Mouse (Mus musculus) MEL (cell line): ENCODE data around the gene Lcorl. TPM values are rescaled to one million over a fixed set of nuclear protein-coding genes. Genes with fewer than 3 reads are reported as not detected.
A peak's percentile ranks its signal among the peaks of the same experiment; 100 is the strongest.

Source experiments
- DNase-seq: peaks from one replicate; pipeline ENCODE4 v3.0.0; 2011; ENCODE audit warnings: low read depth, low spot score
- H3K27ac ChIP-seq: 2 replicates; pipeline ENCODE4 v1.5.1; 2012; ENCODE audit warnings: low read depth, mild to moderate bottlenecking, control low read depth, low read length, moderate library complexity; ENCODE audit not compliant: control insufficient read depth
- H3K27me3 ChIP-seq, 2 experiments: fragments of 150-350 bp in 1 of 2; sonication (generic) in 1 of 2; 2 replicates each; pipeline ENCODE4 v1.6.1; 2012; ENCODE audit warnings: low read length in 2 of 2, mild to moderate bottlenecking in 2 of 2, improper control_type of control experiment in 1 of 2, moderate library complexity in 1 of 2; ENCODE audit not compliant: insufficient read depth in 2 of 2, control insufficient read depth in 1 of 2
- H3K36me3 ChIP-seq, 2 experiments: 2 replicates each; pipeline ENCODE4 v1.6.1; 2012 to 2014; ENCODE audit warnings: low read length in 2 of 2, improper control_type of control experiment in 1 of 2, inconsistent platforms in 1 of 2, mild to moderate bottlenecking in 1 of 2; ENCODE audit not compliant: insufficient read depth in 2 of 2, control insufficient read depth in 1 of 2
- H3K4me1 ChIP-seq, 2 experiments: fragments of 150-350 bp in 1 of 2; sonication (generic) in 1 of 2; 2 replicates each; pipeline ENCODE4 v1.6.1; 2012; ENCODE audit warnings: low read length in 2 of 2, improper control_type of control experiment in 1 of 2, mild to moderate bottlenecking in 1 of 2; ENCODE audit not compliant: insufficient read depth in 2 of 2, control insufficient read depth in 1 of 2
- H3K4me3 ChIP-seq, 2 experiments: fragments of 150-350 bp in 1 of 2; sonication (generic) in 1 of 2; 2 replicates each; pipeline ENCODE4 v1.5.1; 2012; ENCODE audit warnings: low read depth in 2 of 2, low read length in 2 of 2, mild to moderate bottlenecking in 2 of 2, moderate library complexity in 2 of 2, control low read depth in 1 of 2, improper control_type of control experiment in 1 of 2; ENCODE audit not compliant: control insufficient read depth in 1 of 2, insufficient read depth in 1 of 2
- H3K79me2 ChIP-seq: 2 replicates; pipeline ENCODE4 v1.6.1; 2012; ENCODE audit warnings: mild to moderate bottlenecking, low read length, moderate library complexity; ENCODE audit not compliant: control insufficient read depth, poor library complexity, insufficient read depth
- H3K9ac ChIP-seq: 2 replicates; pipeline ENCODE4 v1.6.1; 2012; ENCODE audit warnings: low read depth, mild to moderate bottlenecking, control low read depth, low read length, moderate library complexity; ENCODE audit not compliant: control insufficient read depth, poor library complexity, severe bottlenecking
- H3K9me3 ChIP-seq: fragments of 150-350 bp; sonication (generic); replicated peaks from 2 replicates; pipeline ENCODE4 v1.6.1; 2012; ENCODE audit warnings: mild to moderate bottlenecking, low read length, improper control_type of control experiment, moderate library complexity; ENCODE audit not compliant: insufficient read depth
- BHLHE40 ChIP-seq: IDR thresholded peaks from 2 replicates; pipeline ENCODE4 v1.6.1; 2012; ENCODE audit warnings: low read depth, mild to moderate bottlenecking, inconsistent platforms, low read length, improper control_type of control experiment, borderline replicate concordance
- CHD1 ChIP-seq: IDR thresholded peaks from 2 replicates; pipeline ENCODE4 v1.6.1; 2012; ENCODE audit warnings: low read depth, mild to moderate bottlenecking, inconsistent platforms, low read length, improper control_type of control experiment
- CTCF ChIP-seq, 3 experiments: IDR thresholded peaks in 2 of 3; conservative IDR thresholded peaks in 1 of 3; 2 replicates each; pipeline ENCODE4 v1.5.1; 2011 to 2012; ENCODE audit warnings: low read length in 3 of 3, low read depth in 2 of 3, mild to moderate bottlenecking in 2 of 3, improper control_type of control experiment in 1 of 3, inconsistent platforms in 1 of 3, mixed read lengths in 1 of 3, moderate library complexity in 1 of 3; ENCODE audit not compliant: control insufficient read depth in 1 of 3, insufficient read depth in 1 of 3, poor library complexity in 1 of 3, severe bottlenecking in 1 of 3
- E2F4 ChIP-seq: IDR thresholded peaks from 2 replicates; pipeline ENCODE4 v1.6.1; 2011; ENCODE audit warnings: low read depth, low read length, improper control_type of control experiment, borderline replicate concordance
- ELF1 ChIP-seq: IDR thresholded peaks from 2 replicates; pipeline ENCODE4 v1.6.1; 2014; ENCODE audit warnings: low read depth, mild to moderate bottlenecking, inconsistent platforms, low read length, improper control_type of control experiment, moderate library complexity
- GABPA ChIP-seq: IDR thresholded peaks from 2 replicates; pipeline ENCODE4 v1.6.1; 2012; ENCODE audit warnings: low read depth, mild to moderate bottlenecking, inconsistent platforms, low read length, improper control_type of control experiment, moderate library complexity
- GATA1 ChIP-seq: IDR thresholded peaks from 2 replicates; pipeline ENCODE4 v1.6.1; 2011; ENCODE audit warnings: low read depth, low read length, improper control_type of control experiment
- HCFC1 ChIP-seq: IDR thresholded peaks from 2 replicates; pipeline ENCODE4 v1.6.1; 2012; ENCODE audit warnings: low read depth, mild to moderate bottlenecking, inconsistent platforms, low read length, improper control_type of control experiment, moderate library complexity
- JUND ChIP-seq: IDR thresholded peaks from 2 replicates; pipeline ENCODE4 v1.6.1; 2011; ENCODE audit warnings: low read depth, mild to moderate bottlenecking, improper control_type of control experiment, low read length
- MAFK ChIP-seq: IDR thresholded peaks from 2 replicates; pipeline ENCODE4 v1.6.1; 2011; ENCODE audit warnings: low read depth, mild to moderate bottlenecking, low read length, improper control_type of control experiment, borderline replicate concordance
- MAZ ChIP-seq: IDR thresholded peaks from 2 replicates; pipeline ENCODE4 v1.6.1; 2012; ENCODE audit warnings: low read depth, mild to moderate bottlenecking, inconsistent platforms, low read length, improper control_type of control experiment
- MEF2A ChIP-seq: IDR thresholded peaks from 2 replicates; pipeline ENCODE4 v1.6.1; 2014; ENCODE audit warnings: low read depth, mild to moderate bottlenecking, inconsistent platforms, low read length, improper control_type of control experiment; ENCODE audit not compliant: poor library complexity, insufficient replicate concordance, severe bottlenecking; ENCODE audit errors: extremely low read depth
- MXI1 ChIP-seq: IDR thresholded peaks from 2 replicates; pipeline ENCODE4 v1.6.1; 2011; ENCODE audit warnings: mild to moderate bottlenecking, low read depth, low read length, improper control_type of control experiment
- NELFE ChIP-seq: IDR thresholded peaks from 2 replicates; pipeline ENCODE4 v1.6.1; 2011; ENCODE audit warnings: low read depth, low read length, improper control_type of control experiment
- NRF1 ChIP-seq: IDR thresholded peaks from 2 replicates; pipeline ENCODE4 v1.6.1; 2014; ENCODE audit warnings: low read depth, mild to moderate bottlenecking, inconsistent platforms, low read length, improper control_type of control experiment, moderate library complexity; ENCODE audit not compliant: poor library complexity, insufficient read depth, severe bottlenecking
- POLR2A ChIP-seq, 2 experiments: IDR thresholded peaks; 2 replicates each; pipeline ENCODE4 v1.6.1; 2011 to 2012; ENCODE audit warnings: low read length in 2 of 2, mild to moderate bottlenecking in 2 of 2, control low read depth in 1 of 2, improper control_type of control experiment in 1 of 2, low read depth in 1 of 2, moderate library complexity in 1 of 2; ENCODE audit not compliant: control insufficient read depth in 1 of 2, insufficient read depth in 1 of 2, poor library complexity in 1 of 2
- RAD21 ChIP-seq: IDR thresholded peaks from 2 replicates; pipeline ENCODE4 v1.6.1; 2011; ENCODE audit warnings: mild to moderate bottlenecking, low read depth, low read length, improper control_type of control experiment
- RCOR1 ChIP-seq: IDR thresholded peaks from 2 replicates; pipeline ENCODE4 v1.6.1; 2012; ENCODE audit warnings: low read depth, mild to moderate bottlenecking, inconsistent platforms, low read length, improper control_type of control experiment
- SMC3 ChIP-seq: IDR thresholded peaks from 2 replicates; pipeline ENCODE4 v1.6.1; 2011; ENCODE audit warnings: low read depth, low read length, improper control_type of control experiment
- TCF12 ChIP-seq: IDR thresholded peaks from 2 replicates; pipeline ENCODE4 v1.6.1; 2014; ENCODE audit warnings: low read depth, mild to moderate bottlenecking, inconsistent platforms, low read length, improper control_type of control experiment, moderate library complexity
- UBTF ChIP-seq: IDR thresholded peaks from 2 replicates; pipeline ENCODE4 v1.6.1; 2012; ENCODE audit warnings: low read depth, mild to moderate bottlenecking, inconsistent platforms, low read length, improper control_type of control experiment, moderate library complexity, borderline replicate concordance; ENCODE audit not compliant: insufficient read depth
- USF1 ChIP-seq: IDR thresholded peaks from 2 replicates; pipeline ENCODE4 v1.6.1; 2014; ENCODE audit warnings: low read depth, mild to moderate bottlenecking, inconsistent platforms, low read length, improper control_type of control experiment, moderate library complexity
- ZC3H11A ChIP-seq: IDR thresholded peaks from 2 replicates; pipeline ENCODE4 v1.6.1; 2012; ENCODE audit warnings: low read depth, mild to moderate bottlenecking, inconsistent platforms, low read length, improper control_type of control experiment
- ZKSCAN1 ChIP-seq: IDR thresholded peaks from 2 replicates; pipeline ENCODE4 v1.6.1; 2012; ENCODE audit warnings: low read depth, mild to moderate bottlenecking, inconsistent platforms, low read length, improper control_type of control experiment, moderate library complexity
- ZMIZ1 ChIP-seq: IDR thresholded peaks from 2 replicates; pipeline ENCODE4 v1.6.1; 2012; ENCODE audit warnings: low read depth, mild to moderate bottlenecking, inconsistent platforms, low read length, improper control_type of control experiment, moderate library complexity
- polyA plus RNA-seq, 2 experiments: library from polyadenylated mRNA; stranded (reverse) in 1 of 2; unstranded in 1 of 2; fragments of >175 nt in 1 of 2; fragments of >200 nt in 1 of 2; gene quantifications; 2 replicates each; pipeline versions ENCODE4 v1.2.1 to v1.2.4; 2012; ENCODE audit warnings: low replicate concordance in 2 of 2, low read depth in 1 of 2; ENCODE audit not compliant: insufficient read length in 2 of 2, insufficient read depth in 1 of 2, missing spikeins in 1 of 2
- total RNA-seq: library from RNA; depleted of rRNA; stranded (reverse); fragments of 300-350 nt; gene quantifications from 2 replicates; pipeline ENCODE4 v1.2.3, GENCODE M21; 2012

The Lcorl gene
- total and polyA plus RNA-seq, 3 experiments = 10.1 to 10.6 TPM; not detected in 1

DNA sequence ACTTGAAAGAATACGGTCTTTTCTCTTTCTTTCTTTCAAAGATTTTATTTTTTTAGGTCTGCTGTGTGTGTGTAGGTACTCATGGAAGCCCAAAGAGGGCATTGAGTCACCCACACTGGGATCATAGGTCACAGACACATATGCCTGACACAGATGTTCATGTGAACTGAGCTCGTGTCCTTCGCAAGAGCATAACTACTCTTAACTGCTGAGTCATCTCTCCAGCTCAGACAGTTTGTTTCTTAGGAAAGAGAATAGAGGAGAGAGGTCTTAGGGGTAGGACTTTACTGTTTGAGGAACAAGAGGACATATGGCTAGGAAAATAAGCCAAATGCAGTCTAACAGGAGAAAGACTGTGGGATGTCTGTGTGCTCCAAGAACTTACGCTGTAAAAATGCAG, 168.3 kb downstream of the Lcorl start:
- DNase-seq = peak; percentile 32
- H3K9ac ChIP-seq = no peak overlapping the region
- no peaks in the 10 kb centered on the region for H3K27me3 ChIP-seq
- H3K27ac ChIP-seq = no peak overlapping the region
- H3K79me2 ChIP-seq = peaks cover 2% of the 10 kb centered on the region
- H3K9me3 ChIP-seq = no peaks in the 10 kb centered on the region
- H3K4me3 ChIP-seq = no peak overlapping the region
- H3K4me1 ChIP-seq = peaks cover 0 to 4% of the 10 kb centered on the region in 2 experiments; a peak in 2 of 4 replicates
- TF ChIP-seq MAFK = 0 out of 2 replicates have a peak, but pooled peaks have one; percentile 25
- no peak for TF ChIP-seq BHLHE40
- H3K36me3 ChIP-seq = peaks cover 6 to 61% of the 10 kb centered on the region in 2 experiments

DNA sequence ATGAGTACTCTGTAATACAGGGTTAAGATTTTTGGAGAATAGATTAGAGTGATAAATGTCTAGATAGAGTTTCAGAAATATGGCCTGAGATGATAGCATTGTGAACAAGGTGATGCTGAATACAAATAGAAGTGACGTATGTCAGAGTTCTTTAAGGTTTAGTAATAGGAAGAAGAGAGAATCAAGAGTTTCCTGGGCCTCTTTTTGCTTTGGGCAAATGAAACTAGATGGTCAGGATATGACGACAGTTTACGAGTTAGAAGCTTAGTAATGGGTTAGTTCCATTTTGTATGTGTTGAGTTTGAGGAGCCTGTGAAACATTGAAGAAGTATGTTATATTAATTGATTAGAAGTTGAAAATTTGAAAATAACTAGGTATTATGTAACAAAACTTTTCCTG, 171.2 kb downstream of the Lcorl start:
- no peak overlapping the region for H3K27ac ChIP-seq
- peaks cover 2% of the 10 kb centered on the region for H3K79me2 ChIP-seq
- DNase-seq = no peak
- no peaks in the 10 kb centered on the region for H3K27me3 ChIP-seq
- no peak for TF ChIP-seq MEF2A
- no peak for TF ChIP-seq GATA1
- no peak for TF ChIP-seq BHLHE40
- TF ChIP-seq JUND = no peak
- no peak for TF ChIP-seq MAZ
- no peak for TF ChIP-seq POLR2A (IDR thresholded peaks at IDR 0.05; ENCODE audit: control insufficient read depth in 1 of 2, insufficient read depth in 1 of 2, low read depth in 1 of 2, low read length in 2 of 2, poor library complexity in 1 of 2)
- TF ChIP-seq ZC3H11A = no peak
- TF ChIP-seq NRF1 = no peak
- no peak for TF ChIP-seq RAD21
- no peak for TF ChIP-seq USF1
- TF ChIP-seq ZKSCAN1 = no peak
- no peak for TF ChIP-seq SMC3
- H3K4me3 ChIP-seq = no peak overlapping the region
- no peaks in the 10 kb centered on the region for H3K9me3 ChIP-seq
- H3K4me1 ChIP-seq = peaks cover 0 to 11% of the 10 kb centered on the region in 2 experiments; a peak in 2 of 4 replicates
- H3K36me3 ChIP-seq = peaks cover 12 to 57% of the 10 kb centered on the region in 2 experiments
- H3K9ac ChIP-seq = no peak overlapping the region

DNA sequence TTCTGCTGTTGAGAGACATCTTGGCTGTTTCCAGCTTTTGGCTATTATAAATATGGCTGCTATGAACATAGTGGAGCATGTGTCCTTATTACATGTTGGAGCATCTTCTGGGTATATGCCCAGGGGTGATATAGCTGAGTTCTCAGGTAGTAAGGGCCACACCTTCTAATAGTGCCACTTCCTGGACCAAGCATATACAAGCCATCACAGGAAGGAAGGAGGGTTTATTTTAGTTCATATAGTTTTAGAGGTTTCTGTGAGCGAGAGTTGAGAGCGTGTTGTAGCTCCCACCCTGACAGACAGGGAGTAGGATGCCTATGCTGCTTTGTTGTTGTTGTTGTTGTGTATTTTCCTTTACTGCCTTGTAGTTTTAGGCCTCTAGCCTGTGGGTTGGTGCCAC, 172.2 kb downstream of the Lcorl start:
- Histone ChIP-seq H3K36me3 (peaks cover 7 to 51% of the 10 kb centered on the region in 2 experiments), H3K9me3 (no peaks in the 10 kb centered on the region), H3K27me3 (no peaks in the 10 kb centered on the region), H3K4me1 (peaks cover 0 to 7% of the 10 kb centered on the region in 2 experiments; a peak in 2 of 4 replicates), H3K27ac (no peak overlapping the region), H3K9ac (no peak overlapping the region), H3K4me3 (no peak overlapping the region), H3K79me2 (peaks cover 2% of the 10 kb centered on the region; the same call in 1 of the 2 replicates)
- DNase-seq = no peak
- TF ChIP-seq ZMIZ1 = no peak
- no peak for TF ChIP-seq NELFE
- TF ChIP-seq TCF12 = no peak
- TF ChIP-seq GATA1 = no peak
- no peak for TF ChIP-seq MAZ
- no peak for TF ChIP-seq HCFC1
- no peak for TF ChIP-seq SMC3
- TF ChIP-seq CTCF (IDR thresholded peaks at IDR 0.05 in 2 of 3, conservative IDR thresholded peaks at IDR 0.05 in 1 of 3; ENCODE audit: control insufficient read depth in 1 of 3, insufficient read depth in 1 of 3, low read depth in 2 of 3, low read length in 3 of 3, poor library complexity in 1 of 3, severe bottlenecking in 1 of 3) = no peak
- TF ChIP-seq RCOR1 = no peak
- no peak for TF ChIP-seq GABPA
- TF ChIP-seq ELF1 = no peak
- no peak for TF ChIP-seq UBTF
- no peak for TF ChIP-seq E2F4
- TF ChIP-seq CHD1 = no peak
- TF ChIP-seq POLR2A (IDR thresholded peaks at IDR 0.05; ENCODE audit: control insufficient read depth in 1 of 2, insufficient read depth in 1 of 2, low read depth in 1 of 2, low read length in 2 of 2, poor library complexity in 1 of 2) = no peak
- TF ChIP-seq MAFK = no peak
- TF ChIP-seq MXI1 = no peak
